Mouse (Mus musculus): ENCODE results near the gene Agap2. TPM values are rescaled to one million over a fixed set of nuclear protein-coding genes. Genes with fewer than 3 reads are reported as not detected.

Agap2 gene
- 0.32 and 0.42 TPM in 2 replicates for polyA plus RNA-seq (2015; fragmentation: Nextera tagmentation; extraction: Ambion mirVana)

- H3K4me2 ChIP-seq (ENCODE audit: low read depth, low read length): peak within 1 kb of the TSS; percentile 3
- H3K36me3 ChIP-seq (ENCODE audit: control insufficient read depth, insufficient read depth): no peaks in the 10 kb centered on the region
- H3K4me1 ChIP-seq (ENCODE audit: control insufficient read depth, insufficient read depth, low read length): peaks cover 17% of the 10 kb centered on the region
- no peak; the same call in 1 of the 2 replicates for ATAC-seq (replicated peaks; ENCODE audit: extremely low read depth, insufficient read depth, low FRiP score)
- 47% methylated on average over 9 of the region's 9 CpGs for WGBS
- no peak within 1 kb of the TSS for H3K9ac ChIP-seq (ENCODE audit: low read length)
- H3K9me3 ChIP-seq (replicated peaks; ENCODE audit: control insufficient read depth, low read length): no peaks in the 10 kb centered on the region
- peaks cover 46% of the 10 kb centered on the region for H3K27me3 ChIP-seq (ENCODE audit: control insufficient read depth, insufficient read depth, low read length)
- H3K27ac ChIP-seq (ENCODE audit: low read length): no peak within 1 kb of the TSS
- peak within 1 kb of the TSS; percentile 33 for H3K4me3 ChIP-seq (ENCODE audit: low read length)
These were observed at the start of gene Agap2 for GRCm38 (mm10) chr10:127075080-127075479. Gene Agap2 (plus strand): TSS chr10:127075284.

GRCm38 (mm10) chr10:127030336-127031296 lies 44.5 kb upstream of the Agap2 start, which contains the start of gene Tsfm:
Gene Tsfm (minus strand): TSS chr10:127030840.
- peak; percentile 86 for ATAC-seq (replicated peaks; ENCODE audit: extremely low read depth, insufficient read depth, low FRiP score)
- peak within 1 kb of the TSS; percentile 98 for H3K9ac ChIP-seq (ENCODE audit: low read length)
- H3K4me3 ChIP-seq (ENCODE audit: low read length): peak within 1 kb of the TSS; percentile 98
- peaks cover 5% of the 10 kb centered on the region; the same call in 1 of the 2 replicates for H3K4me1 ChIP-seq (ENCODE audit: control insufficient read depth, insufficient read depth, low read length)
- no peaks in the 10 kb centered on the region for H3K9me3 ChIP-seq (replicated peaks; ENCODE audit: control insufficient read depth, low read length)
- H3K27me3 ChIP-seq (ENCODE audit: control insufficient read depth, insufficient read depth, low read length): no peaks in the 10 kb centered on the region
- 5% methylated on average over 53 of the region's 56 CpGs for WGBS
- H3K27ac ChIP-seq (ENCODE audit: low read length): peak within 1 kb of the TSS; percentile 76
- H3K36me3 ChIP-seq (ENCODE audit: control insufficient read depth, insufficient read depth): peaks cover 27% of the 10 kb centered on the region
- H3K4me2 ChIP-seq (ENCODE audit: low read depth, low read length): peak within 1 kb of the TSS; percentile 89

- Histone ChIP-seq H3K36me3 (ENCODE audit: control insufficient read depth, insufficient read depth) (peaks cover 7% of the 10 kb centered on the region; the same call in 1 of the 2 replicates), H3K27ac (ENCODE audit: low read length) (no peak overlapping the region), H3K4me2 (ENCODE audit: low read depth, low read length) (no peak overlapping the region), H3K4me1 (ENCODE audit: control insufficient read depth, insufficient read depth, low read length) (peaks cover 5% of the 10 kb centered on the region; the same call in 1 of the 2 replicates), H3K27me3 (ENCODE audit: control insufficient read depth, insufficient read depth, low read length) (no peaks in the 10 kb centered on the region), H3K9me3 (replicated peaks; ENCODE audit: control insufficient read depth, low read length) (no peaks in the 10 kb centered on the region), H3K4me3 (ENCODE audit: low read length) (no peak overlapping the region), H3K9ac (ENCODE audit: low read length) (no peak overlapping the region)
- no peak for ATAC-seq (replicated peaks; ENCODE audit: extremely low read depth, insufficient read depth, low FRiP score)
- WGBS: 77% methylated on average over 8 of the region's 8 CpGs
These were observed 41.8 kb upstream of the Agap2 start for GRCm38 (mm10) chr10:127033301-127033741.

DNA sequence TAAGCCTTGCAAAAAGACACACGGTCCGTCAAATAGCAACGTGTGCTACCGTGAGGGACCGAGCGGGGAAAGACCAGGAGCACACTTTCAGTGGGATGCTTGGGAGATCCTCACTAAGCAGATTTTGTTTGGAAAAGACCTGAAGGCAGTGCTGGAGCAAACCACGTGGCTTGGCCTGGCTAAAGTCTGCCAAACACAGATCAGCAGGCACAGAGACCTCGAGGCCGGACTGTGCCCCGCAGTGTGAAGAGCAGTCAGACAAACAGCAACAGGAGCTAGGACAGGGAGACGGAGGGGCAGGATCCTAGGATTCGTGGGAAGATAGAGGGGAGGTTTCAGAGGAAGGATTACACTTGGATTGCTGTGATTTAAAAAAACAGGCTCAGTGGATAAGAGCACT lies 38.8 kb upstream of the Agap2 start:
- 0 out of 2 replicates have a peak, but pooled peaks cover 3% of the 10 kb centered on the region for H3K4me1 ChIP-seq (ENCODE audit: control insufficient read depth, insufficient read depth, low read length)
- H3K27ac ChIP-seq (ENCODE audit: low read length): no peak overlapping the region
- H3K36me3 ChIP-seq (ENCODE audit: control insufficient read depth, insufficient read depth): no peaks in the 10 kb centered on the region
- ATAC-seq (replicated peaks; ENCODE audit: extremely low read depth, insufficient read depth, low FRiP score): no peak
- no peak overlapping the region for H3K4me3 ChIP-seq (ENCODE audit: low read length)
- H3K4me2 ChIP-seq (ENCODE audit: low read depth, low read length): no peak overlapping the region
- no peaks in the 10 kb centered on the region for H3K27me3 ChIP-seq (ENCODE audit: control insufficient read depth, insufficient read depth, low read length)
- 79% methylated on average over 12 of the region's 12 CpGs for WGBS
- no peaks in the 10 kb centered on the region for H3K9me3 ChIP-seq (replicated peaks; ENCODE audit: control insufficient read depth, low read length)
- H3K9ac ChIP-seq (ENCODE audit: low read length): no peak overlapping the region

DNA sequence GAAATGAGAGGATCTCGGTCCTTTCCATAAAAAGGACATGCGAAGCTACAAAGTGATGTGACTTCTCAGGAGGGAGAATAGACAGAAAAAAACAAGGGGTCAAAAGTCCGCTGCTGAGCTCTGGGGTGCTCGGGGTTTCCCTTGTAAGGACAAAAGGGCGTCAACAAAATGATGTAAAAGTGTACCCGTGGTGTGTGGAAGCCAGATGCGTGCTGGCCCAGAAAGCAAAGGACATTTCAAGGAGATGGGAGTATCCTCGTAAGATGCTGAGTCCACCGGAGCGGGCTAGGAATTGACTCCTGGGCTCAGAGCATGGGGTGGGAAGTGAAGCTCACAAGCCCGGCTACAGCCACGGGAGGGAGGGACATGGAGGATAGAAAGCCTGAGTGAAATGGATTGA lies 37.4 kb upstream of the Agap2 start:
- Histone ChIP-seq H3K4me1 (ENCODE audit: control insufficient read depth, insufficient read depth, low read length) (peaks cover 7% of the 10 kb centered on the region), H3K36me3 (ENCODE audit: control insufficient read depth, insufficient read depth) (no peaks in the 10 kb centered on the region), H3K27me3 (ENCODE audit: control insufficient read depth, insufficient read depth, low read length) (no peaks in the 10 kb centered on the region), H3K4me2 (ENCODE audit: low read depth, low read length) (no peak overlapping the region), H3K9ac (ENCODE audit: low read length) (no peak overlapping the region), H3K9me3 (replicated peaks; ENCODE audit: control insufficient read depth, low read length) (no peaks in the 10 kb centered on the region), H3K27ac (ENCODE audit: low read length) (no peak overlapping the region), H3K4me3 (ENCODE audit: low read length) (no peak overlapping the region)
- ATAC-seq (replicated peaks; ENCODE audit: extremely low read depth, insufficient read depth, low FRiP score): no peak
- WGBS: 66% methylated on average over 12 of the region's 12 CpGs

- H3K9ac ChIP-seq (ENCODE audit: low read length): peak overlapping the region; percentile 84
- H3K36me3 ChIP-seq (ENCODE audit: control insufficient read depth, insufficient read depth): 0 out of 2 replicates have a peak, but pooled peaks cover 2% of the 10 kb centered on the region
- no peak for ATAC-seq (replicated peaks; ENCODE audit: extremely low read depth, insufficient read depth, low FRiP score)
- H3K27ac ChIP-seq (ENCODE audit: low read length): peak overlapping the region; percentile 14; the same call in 1 of the 2 replicates
- H3K4me2 ChIP-seq (ENCODE audit: low read depth, low read length): peak overlapping the region; percentile 100
- H3K9me3 ChIP-seq (replicated peaks; ENCODE audit: control insufficient read depth, low read length): no peaks in the 10 kb centered on the region
- H3K27me3 ChIP-seq (ENCODE audit: control insufficient read depth, insufficient read depth, low read length): no peaks in the 10 kb centered on the region
- peak overlapping the region; percentile 99 for H3K4me3 ChIP-seq (ENCODE audit: low read length)
- H3K4me1 ChIP-seq (ENCODE audit: control insufficient read depth, insufficient read depth, low read length): peaks cover 10% of the 10 kb centered on the region
- WGBS: 2% methylated on average over 20 of the region's 20 CpGs
These were observed 34.4 kb upstream of the Agap2 start for GRCm38 (mm10) chr10:127040569-127041214.

GRCm38 (mm10) chr10:127041274-127041766 lies 33.8 kb upstream of the Agap2 start, which contains the start of the genes Mettl1 and Eef1akmt3:
Gene Mettl1 (plus strand): TSS chr10:127041414.
Gene Eef1akmt3 (minus strand): TSS chr10:127041513.
- Histone ChIP-seq H3K9ac (ENCODE audit: low read length) (peak within 1 kb of the TSS; percentile 84), H3K4me3 (ENCODE audit: low read length) (peak within 1 kb of the TSS; percentile 99), H3K9me3 (replicated peaks; ENCODE audit: control insufficient read depth, low read length) (no peaks in the 10 kb centered on the region), H3K27me3 (ENCODE audit: control insufficient read depth, insufficient read depth, low read length) (no peaks in the 10 kb centered on the region), H3K4me2 (ENCODE audit: low read depth, low read length) (peak within 1 kb of the TSS; percentile 100), H3K36me3 (ENCODE audit: control insufficient read depth, insufficient read depth) (0 out of 2 replicates have a peak, but pooled peaks cover 2% of the 10 kb centered on the region), H3K4me1 (ENCODE audit: control insufficient read depth, insufficient read depth, low read length) (peaks cover 10% of the 10 kb centered on the region), H3K27ac (ENCODE audit: low read length) (peak within 1 kb of the TSS; percentile 71)
- WGBS: 0% methylated on average over 28 of the region's 28 CpGs
- ATAC-seq (replicated peaks; ENCODE audit: extremely low read depth, insufficient read depth, low FRiP score): peak; percentile 42

DNA sequence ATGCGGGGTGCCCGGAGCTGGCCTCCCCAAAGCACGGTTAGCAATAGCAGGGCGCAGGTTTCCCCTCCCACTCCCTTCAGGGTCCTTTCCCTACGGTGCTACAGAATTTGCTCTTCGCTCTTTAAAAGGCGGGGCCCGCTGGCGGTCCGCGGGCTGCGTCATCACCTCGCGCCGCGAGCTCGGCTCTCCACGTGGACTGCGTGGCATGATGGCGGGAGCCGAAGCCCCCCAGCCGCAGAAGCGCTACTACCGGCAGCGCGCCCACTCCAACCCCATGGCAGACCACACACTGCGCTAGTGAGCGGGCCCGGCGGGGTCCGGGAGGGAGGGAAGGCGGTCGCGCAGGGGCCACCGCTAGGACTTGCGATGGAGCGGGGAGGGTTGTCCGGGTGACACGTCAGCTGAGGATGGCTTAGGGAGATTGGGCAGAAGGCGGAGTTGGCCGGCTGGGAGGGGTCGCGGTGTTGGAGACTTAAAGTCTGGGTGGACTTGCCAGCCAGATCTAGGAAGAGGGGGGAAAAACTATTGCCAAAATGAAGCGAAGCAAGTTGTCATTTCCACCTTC lies 33.2 kb upstream of the Agap2 start:
- Histone ChIP-seq H3K36me3 (ENCODE audit: control insufficient read depth, insufficient read depth) (0 out of 2 replicates have a peak, but pooled peaks cover 2% of the 10 kb centered on the region), H3K27ac (ENCODE audit: low read length) (peak overlapping the region; percentile 71), H3K4me1 (ENCODE audit: control insufficient read depth, insufficient read depth, low read length) (peaks cover 10% of the 10 kb centered on the region), H3K4me2 (ENCODE audit: low read depth, low read length) (peak overlapping the region; percentile 100), H3K9ac (ENCODE audit: low read length) (peak overlapping the region; percentile 84), H3K9me3 (replicated peaks; ENCODE audit: control insufficient read depth, low read length) (no peaks in the 10 kb centered on the region), H3K27me3 (ENCODE audit: control insufficient read depth, insufficient read depth, low read length) (no peaks in the 10 kb centered on the region), H3K4me3 (ENCODE audit: low read length) (peak overlapping the region; percentile 99)
- WGBS: under 1% methylated on average over 44 of the region's 44 CpGs
- ATAC-seq (replicated peaks; ENCODE audit: extremely low read depth, insufficient read depth, low FRiP score): peak; percentile 83

Data from heart, embryonic 16.5 days (tissue).